Mouse (Mus musculus): ENCODE measurements at regions not wholly inside any gene's neighbourhood (a gene's known extent, or its start where the extent isn't known, plus 50 kb on each side); places are given as distances from the start of the nearest gene placed in this dataset.
"Not testable (repeated sequence)": the region's sequence is repeated elsewhere in the genome, so short reads cannot be mapped to it uniquely, and the experiment has no call there.

DNA sequence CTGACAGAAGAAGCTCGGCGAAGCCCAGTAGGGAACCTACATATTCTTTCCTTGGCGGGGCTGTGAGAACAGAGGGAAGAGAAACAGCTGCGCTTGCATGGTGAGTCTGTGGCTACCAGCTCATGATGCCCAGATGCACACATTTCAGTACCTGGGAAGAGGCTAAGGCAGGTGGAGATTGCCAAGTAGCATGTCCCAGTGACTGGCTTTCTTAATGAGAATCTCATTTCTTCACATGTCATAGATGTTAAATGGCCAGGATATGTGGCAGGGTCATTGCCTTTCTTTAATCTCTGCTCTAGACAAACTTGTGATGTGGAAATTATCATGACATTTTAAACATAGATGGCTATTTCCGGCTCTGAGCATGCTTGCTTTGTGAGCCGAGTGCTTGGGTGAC, 109.5 kb upstream of the Tns3 start:
- CTCF ChIA-PET: no interaction called here

DNA sequence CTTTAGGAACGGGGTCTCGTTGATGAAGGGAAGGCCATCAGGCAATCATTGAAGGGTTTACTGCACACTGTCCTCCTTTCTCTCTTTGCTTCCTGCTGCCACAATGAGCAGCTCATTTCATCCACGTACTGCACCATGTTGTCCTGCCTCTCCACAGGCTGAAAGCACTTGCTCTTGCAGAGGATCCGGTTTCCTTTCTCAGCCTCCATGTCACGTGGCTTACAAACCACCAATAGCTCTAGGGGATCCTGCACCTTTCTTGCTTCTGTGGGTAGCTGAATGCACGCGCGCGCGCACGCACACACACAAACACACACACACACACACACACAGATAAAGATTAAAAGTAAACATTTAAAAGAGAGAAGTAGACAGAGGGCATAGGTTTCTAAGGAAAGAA, 108.9 kb upstream of the Tns3 start:
- CTCF ChIA-PET: no interaction called here

DNA sequence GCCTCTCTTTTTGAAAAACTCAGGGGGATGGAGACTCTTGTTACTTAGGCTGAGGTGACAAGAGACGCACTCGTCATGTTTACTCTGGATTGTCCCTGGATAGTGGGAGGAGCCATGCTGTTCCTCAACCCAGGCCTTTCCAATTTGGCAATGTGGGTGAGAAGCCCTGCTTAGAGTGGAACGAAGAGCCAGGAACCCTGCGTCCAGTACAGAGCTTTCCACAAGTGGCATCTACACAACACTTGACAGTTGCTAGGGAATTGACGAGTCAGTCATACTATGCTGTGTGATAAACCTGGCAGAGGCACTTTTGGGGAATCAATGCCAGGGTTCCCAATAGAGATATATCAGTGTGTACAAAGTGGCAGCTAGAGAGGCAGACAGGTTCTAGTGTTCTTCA, 108.2 kb upstream of the Tns3 start:
- CTCF ChIA-PET: no interaction called here

DNA sequence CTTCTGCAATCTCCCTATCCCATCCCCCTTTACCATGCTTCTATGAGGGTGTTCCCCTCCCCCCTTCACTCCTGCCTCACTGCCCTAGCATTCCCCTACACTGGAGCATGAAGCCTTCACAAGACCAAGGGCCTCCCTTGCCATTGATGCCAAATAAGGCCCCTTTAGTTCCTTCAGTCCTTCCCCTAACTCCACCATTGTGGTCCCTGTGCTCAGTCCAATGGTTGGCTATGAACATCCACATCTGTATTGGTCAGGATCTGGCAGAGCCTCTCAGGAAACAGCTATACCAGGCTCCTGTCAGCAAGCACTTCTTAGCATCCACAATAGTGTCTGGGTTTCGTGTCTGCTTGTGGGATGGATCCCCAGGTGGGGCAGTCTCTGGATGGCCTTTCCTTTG, 104.4 kb upstream of the Tns3 start:
- CTCF ChIA-PET: interaction anchor here (0.6 kb wide), 1 partner anchor 132 kb away, joined by 6 read pairs; no protein-coding TSS in a partner anchor

DNA sequence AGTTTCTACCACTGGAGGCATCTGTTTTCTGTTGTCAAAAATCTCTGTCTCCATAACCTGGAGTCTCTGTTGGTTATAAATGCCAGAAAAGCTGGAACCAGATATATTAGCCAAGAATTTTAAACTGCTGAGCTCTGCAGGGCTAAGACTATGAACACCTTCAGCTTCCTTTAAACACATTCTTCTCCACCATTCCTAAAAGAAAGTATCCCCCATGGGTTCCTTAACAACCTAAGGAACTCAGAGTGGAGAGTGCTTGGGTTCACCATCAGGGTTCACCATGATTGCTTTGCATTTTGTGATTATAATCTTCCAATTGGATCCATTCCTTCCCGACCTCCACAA, 101.2 kb upstream of the Tns3 start:
- CTCF ChIA-PET: no interaction called here

DNA sequence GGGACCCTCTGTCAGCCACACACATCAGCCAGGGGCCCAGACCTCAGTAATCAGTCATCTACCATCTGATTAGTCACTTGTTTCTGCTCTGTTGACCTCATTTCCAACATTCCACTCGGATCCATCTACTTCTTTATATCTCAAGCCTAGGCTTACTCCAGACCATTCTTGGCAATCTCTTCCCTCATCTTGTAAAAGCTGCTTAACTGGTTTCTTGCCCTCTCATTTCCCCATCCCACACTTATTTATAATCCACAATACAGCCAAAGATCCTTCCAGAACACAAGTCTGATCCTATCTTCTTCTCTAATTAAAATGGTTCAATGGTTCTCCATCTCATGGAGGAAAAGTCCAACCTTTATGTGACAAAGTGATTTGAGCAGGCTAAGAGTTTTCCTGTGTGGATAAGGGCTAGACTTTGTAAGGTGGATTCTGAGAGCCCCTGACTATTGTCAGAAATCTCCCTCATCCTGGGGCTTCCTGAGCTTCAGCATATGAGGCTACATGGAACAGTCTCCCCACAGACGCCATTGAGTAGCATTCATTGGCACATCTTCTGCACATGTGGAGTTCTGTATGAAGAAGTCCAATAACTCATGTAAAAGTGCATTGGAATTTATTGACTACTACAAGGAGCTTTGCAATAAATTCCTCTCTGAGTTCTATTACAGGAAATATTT, 100.7 kb upstream of the Tns3 start:
- CTCF ChIA-PET: no interaction called here

DNA sequence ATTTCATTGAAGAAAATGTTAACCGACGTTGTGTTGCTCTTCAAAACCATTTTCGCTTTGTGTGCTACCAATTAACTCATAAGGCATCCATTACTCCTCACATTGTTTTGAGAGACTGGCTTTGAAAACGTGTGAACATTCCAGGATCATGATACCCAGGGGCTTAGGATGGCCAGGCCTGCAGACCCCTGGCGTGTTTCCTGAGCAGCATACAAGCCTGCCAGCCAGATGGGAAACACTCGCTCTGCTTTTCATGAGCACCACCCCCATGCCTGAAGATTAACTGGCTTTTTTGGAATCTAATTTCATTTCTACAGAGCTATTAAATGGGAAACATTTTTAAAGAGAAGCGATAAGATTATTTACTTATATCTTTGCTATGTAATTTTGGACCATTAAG, 99.1 kb upstream of the Tns3 start:
- CTCF ChIA-PET: no interaction called here

DNA sequence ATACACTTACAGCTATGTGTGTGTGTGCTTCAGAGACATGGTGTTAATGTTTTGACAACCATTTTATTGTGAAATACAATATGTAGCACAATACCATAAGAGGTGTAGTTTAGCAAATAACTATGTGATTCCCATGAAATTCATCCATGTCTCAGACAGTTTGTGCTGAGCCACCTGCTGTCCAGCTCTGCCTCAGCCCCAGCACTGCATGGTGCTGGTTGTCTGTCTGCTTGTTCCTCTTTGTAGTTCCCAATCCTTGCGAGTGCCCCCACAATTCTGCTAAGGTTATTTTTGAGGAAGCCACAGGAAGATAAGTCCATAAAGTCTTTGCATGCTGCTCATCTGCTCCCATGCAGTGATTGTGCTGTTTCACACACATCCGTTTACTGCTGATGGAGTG, 97.8 kb upstream of the Tns3 start:
- CTCF ChIA-PET: no interaction called here

DNA sequence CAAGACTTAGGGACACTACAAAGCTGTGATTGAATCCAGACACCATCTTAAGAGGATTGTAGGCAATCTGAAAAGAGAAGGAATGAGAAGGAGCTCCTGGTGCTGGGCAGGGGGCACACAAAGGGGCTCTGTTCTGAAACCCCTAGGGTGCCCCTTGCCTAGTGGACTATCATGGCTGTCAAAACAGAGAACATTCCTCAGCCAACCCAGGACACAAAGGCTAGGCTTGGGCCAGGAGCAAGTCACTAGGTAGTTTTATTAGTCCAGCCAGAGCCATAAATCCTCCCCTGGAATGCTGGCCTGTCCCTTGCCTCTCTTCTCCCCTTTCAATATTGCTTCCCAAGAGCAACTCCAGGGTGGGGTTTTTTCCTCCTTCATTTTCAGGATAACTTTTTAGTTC, 97.3 kb upstream of the Tns3 start:
- CTCF ChIA-PET: no interaction called here

DNA sequence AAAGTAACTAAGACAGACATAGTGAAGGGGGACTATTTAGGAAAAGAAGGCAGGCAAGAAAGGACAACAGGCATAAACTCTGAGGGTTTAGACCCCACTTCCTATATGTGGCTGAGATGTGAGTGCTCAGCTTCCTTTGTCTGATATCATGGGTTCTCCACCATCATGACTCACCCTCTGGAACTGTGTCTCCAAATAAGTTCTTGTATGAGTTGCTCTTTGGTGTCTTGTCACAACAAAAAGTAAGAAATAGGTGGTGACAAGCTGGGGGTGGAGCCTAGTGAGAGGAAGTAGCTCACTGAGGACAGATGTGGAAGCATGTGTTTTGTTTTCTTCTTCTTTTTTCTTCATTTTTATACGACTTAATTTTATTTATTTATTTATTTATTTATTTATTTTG, 95.5 kb upstream of the Tns3 start:
- CTCF ChIA-PET: interaction anchor here (0.6 kb wide), 1 partner anchor 196 kb away, joined by 3 read pairs; no protein-coding TSS in a partner anchor

DNA sequence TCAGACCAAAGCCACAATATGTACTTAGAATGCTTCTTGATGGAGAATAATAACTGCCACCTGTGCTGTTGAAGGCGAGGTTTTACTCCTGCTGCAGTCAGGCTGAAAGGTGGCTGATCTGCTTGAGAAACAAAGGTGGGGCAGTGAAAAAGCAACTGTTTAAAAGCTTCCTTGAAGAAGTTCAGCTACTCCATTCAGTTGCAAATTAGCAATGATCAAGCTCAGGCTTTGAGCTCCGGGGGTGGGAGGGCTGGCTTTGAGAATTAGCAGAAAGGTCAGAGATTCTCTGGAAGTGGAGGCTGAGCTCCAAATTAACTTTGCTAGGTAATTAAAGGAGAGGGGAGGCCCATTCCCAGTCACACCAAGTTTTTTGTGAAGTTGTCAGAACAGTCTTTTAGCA, 90.2 kb upstream of the Tns3 start:
- CTCF ChIA-PET: not testable (repeated sequence)

DNA sequence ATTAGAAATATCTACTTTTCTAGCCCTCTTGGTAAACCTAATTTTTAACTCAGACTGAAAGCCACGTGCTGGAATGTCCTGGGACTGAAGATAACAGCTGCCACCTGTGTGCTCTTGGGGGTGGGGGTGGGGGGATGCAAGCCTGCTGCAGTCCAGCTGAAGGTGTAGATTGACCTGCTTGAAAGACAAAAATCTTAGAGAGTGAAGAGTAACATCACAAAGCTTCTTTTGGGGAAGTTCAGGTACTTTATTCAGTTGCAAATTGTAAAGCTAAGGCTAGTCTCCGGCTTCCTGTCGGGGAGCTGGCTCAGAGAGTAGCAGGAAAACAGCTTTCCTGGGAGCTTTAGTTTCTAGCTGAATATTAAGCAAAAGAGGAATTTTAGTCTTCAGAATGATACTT, 71.4 kb upstream of the Tns3 start:
- CTCF ChIA-PET: not testable (repeated sequence)

DNA sequence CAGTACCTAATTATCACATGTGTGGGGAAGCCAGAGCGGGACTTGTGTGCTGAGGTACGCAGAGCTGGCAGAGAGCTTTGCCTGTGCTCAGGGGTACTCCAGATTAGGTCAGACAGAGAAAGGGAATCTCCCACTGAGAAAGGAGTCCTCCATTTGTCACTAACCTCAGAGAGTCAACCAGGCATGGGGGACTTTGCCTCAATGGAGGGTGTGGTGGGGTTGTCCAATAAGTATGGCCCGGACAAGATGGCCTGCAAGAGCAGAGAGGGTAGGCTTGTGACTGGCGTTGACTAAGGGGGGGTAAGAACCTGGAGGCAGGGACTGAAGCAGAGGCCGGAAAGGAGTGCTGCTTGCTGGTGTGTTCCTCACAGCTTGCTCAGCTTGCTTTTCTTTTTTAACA, 62.7 kb upstream of the Tns3 start:
- CTCF ChIA-PET: no interaction called here

DNA sequence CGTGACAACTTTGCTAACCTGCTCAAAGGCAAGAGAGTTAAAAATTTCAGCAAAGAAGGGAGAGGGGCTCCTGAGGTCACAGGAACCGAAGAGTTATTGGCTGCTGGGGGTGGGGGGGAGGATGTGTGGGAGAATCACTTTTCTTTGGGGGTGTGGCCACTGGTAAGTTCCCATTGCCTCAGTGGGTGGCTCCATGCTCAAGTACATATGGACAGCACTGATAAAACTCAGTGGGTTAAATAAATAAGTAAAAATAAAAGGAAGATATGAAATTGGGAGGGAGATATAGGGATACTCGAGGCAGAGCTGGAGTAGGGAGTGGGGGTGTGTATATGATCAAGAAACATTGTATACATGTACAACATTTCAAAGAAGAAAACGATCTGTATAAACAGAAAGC, 61.2 kb upstream of the Tns3 start:
- CTCF ChIA-PET: no interaction called here

DNA sequence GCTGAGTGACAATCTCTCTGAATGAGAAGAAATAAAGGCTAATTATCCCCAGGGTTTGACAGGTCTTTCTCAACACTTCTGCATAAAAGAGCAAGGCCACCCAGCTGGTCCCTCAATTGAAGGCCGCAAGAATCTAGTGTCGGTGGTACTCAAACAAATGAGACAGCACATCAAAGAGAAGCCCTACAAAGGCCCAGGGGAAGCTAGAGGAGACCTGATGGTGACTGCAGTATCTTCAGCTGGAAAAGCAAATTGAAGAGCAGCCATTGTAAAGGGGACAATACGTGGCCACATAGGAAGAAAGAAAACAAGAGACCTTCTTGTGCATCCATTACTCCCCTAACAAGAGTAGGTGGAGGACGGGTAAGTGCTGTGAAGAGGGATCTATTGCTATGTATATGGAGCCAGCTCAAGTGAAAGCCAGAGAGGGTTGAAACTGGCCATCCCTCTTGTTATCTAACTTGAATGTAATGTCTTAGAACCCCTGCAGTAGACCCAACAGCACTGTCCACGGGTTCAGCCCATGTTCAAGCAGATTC, 58.8 kb upstream of the Tns3 start:
- CTCF ChIA-PET: no interaction called here

DNA sequence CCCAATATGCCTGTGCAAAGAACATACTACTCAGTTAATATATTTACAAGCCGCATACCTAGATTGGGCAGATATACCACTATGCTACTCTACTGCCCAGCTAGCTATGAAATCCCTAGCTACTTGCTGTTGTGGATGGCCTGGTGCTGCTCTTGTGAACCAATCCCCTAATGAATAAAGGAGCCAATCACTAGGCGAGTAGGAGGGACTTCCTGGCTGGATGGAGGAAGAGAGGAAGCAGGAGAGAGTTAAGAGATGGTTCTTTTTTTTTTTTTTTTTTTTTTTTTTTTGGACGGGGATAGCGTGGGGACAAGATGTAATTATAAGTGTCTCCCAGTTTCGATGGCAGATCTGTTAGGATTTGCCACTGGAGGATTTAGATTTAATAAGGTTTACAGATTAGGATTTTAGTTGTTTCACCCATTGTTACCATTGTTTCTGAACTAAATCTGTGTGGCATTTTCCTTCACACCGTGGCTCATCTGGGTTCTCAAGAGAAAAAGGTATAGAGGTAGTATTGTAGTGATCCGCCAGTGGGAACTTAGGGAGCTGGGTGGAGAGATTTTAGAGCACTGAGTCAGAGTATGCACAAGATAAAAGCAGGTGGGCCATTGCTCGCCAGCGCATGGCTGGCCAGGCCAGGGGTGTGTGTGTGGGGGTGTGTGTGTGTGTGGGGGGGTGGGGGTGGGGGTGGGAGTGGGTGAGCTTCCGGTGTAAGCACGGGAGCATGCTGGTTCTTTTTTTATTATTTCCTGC, 55.1 kb upstream of the Tns3 start:
- CTCF ChIA-PET: no interaction called here

DNA sequence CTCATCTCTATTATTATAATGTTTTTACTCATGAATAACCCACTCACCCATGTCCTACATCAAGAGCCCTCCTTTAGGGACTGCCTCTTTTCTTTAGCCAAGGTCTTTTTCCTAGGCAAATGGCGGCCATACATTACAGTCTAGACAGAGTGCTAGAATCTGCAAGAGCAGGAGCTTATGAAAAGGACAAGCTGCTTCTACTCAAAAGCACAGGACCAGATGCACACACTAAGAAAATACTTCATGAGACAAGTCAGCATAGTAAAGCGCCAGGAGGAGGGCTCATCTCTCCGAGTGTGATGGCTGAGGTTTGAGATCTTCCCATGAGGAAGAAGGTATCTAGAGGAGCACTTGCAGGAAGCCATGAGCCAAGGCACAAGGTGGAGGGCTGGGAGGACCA, 53.4 kb upstream of the Tns3 start:
- CTCF ChIA-PET: no interaction called here

DNA sequence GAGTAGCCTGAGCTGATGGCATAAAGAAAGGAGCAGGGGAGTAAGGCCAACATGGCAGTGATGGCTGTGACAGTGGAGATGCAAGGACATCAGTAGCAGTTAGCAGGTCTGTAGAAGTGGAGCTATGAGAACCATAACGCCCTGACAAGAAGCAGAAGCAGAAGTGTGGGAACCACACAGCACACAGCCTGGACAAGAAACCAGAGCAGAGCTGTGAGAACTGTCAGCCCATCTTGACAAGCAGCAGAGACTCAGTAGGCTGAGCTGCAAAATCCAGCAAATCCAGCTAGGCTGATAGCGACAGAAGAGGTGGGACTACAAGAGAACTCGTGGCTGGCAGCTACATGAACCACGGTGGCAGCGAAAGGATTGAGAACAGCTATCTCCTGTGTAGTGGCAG, 52.5 kb upstream of the Tns3 start:
- CTCF ChIA-PET: no interaction called here

DNA sequence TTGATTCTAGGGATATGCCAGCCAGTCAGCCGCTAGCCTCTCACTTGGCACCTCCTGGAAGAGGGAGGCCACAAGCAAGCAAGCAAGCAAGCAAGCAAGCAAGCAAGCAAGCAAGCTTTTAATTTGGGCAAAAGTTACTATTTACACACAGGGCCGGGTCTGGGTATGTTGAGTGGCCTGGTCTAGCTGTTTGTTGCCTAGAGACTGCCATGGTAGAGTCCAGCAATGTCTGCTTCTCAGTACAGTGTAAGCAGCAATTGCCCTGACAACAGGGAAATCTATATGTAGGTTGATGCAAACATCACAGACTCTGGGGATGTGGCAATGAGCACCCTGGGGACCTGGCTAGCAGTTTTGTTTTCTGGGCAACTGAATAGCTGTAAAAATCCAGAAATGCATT, 51.4 kb upstream of the Tns3 start:
- CTCF ChIA-PET: interaction anchor here (0.6 kb wide), 2 partner anchors 16 to 95 kb away, joined by 4 to 5 read pairs; no protein-coding TSS in a partner anchor

Measured in spleen, embryonic (tissue).